Mouse (Mus musculus): ENCODE results near the gene Mdk.

- TF ChIP-seq GATA1 (IDR thresholded peaks at IDR 0.05; ENCODE audit: low read length) (no peak), TAL1 (IDR thresholded peaks at IDR 0.05; ENCODE audit: low read length) (no peak)
Observed at GRCm38 (mm10) chr2:91884616-91885015, 47.5 kb downstream of the Mdk start.

Measured in erythroblast, embryonic 14.5 days (primary cell).